Mouse (Mus musculus) bone marrow macrophage, adult 2 months (primary cell): ENCODE results near the gene Cdkn2d.

Source experiments
- CTCF ChIP-seq: IDR thresholded peaks from 2 replicates; pipeline ENCODE4 v1.5.1; 2012; ENCODE audit warnings: low read depth, mild to moderate bottlenecking, low read length, moderate library complexity
- POLR2A ChIP-seq: IDR thresholded peaks from 2 replicates; pipeline ENCODE4 v1.6.1; 2012; ENCODE audit warnings: mild to moderate bottlenecking, low read depth, low read length, borderline replicate concordance

DNA sequence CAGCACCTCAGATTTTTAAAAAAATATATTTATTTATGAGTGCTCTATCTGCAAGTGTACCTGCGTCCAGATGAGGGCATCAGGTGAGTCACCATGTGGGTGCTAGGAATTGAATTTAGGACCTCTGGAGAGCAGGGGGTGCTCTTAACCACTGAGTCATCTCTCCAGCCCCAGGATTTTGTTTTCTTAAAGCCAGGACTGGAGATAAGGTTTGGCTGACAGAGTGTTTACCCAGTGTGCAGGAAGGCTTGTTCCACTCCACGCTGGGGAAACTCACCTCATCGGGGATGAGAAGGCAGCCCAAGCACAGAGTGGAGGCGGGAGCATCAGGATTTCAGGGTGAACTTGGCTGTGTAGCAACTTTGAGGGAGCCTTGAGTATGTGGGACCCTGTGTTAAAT lies 49.2 kb upstream of the Cdkn2d start:
- TF ChIP-seq CTCF: no peak
- no peak for TF ChIP-seq POLR2A
